Mouse (Mus musculus) thymus, postnatal 10 days (tissue): Measurements from ENCODE around the gene Wscd2.

ENCODE experiments used
- DNase-seq, 2 experiments: peaks; one replicate each; pipeline ENCODE4 v3.0.0; 2021; ENCODE audit warnings: low spot score in 2 of 2

The Wscd2 gene

GRCm38 (mm10) chr5:113490033-113490432 lies at the start of gene Wscd2:
Gene Wscd2, plus strand, starts transcription at chr5:113490333.
- no peak for DNase-seq

DNA sequence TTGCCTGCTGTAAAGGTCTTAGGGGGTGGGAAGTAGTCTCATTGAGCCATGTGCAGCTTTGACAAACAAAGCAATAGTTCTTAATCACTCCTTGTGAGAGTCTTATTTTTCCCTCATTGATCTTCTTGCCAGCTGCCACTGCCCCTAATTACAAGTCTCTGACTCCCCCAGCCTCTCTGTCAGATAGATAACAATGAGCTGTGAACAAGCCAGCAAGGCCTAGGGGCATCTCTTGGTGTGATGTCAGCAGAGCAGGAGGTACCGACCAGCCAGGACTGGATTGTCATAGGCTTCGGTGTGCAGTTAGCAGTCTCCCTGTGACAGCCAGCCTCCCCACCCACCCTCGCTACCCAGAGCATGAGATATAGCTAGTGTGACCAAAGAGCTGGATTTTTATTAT lies 48.0 kb upstream of the Wscd2 start:
- DNase-seq: no peak

GRCm38 (mm10) chr5:113448023-113448734 lies 42.0 kb upstream of the Wscd2 start:
- DNase-seq: no peak

- DNase-seq: no peak
Observed at GRCm38 (mm10) chr5:113449336-113449735, 40.8 kb upstream of the Wscd2 start.

- no peak for DNase-seq
Observed at GRCm38 (mm10) chr5:113452691-113453090, 37.4 kb upstream of the Wscd2 start.

DNA sequence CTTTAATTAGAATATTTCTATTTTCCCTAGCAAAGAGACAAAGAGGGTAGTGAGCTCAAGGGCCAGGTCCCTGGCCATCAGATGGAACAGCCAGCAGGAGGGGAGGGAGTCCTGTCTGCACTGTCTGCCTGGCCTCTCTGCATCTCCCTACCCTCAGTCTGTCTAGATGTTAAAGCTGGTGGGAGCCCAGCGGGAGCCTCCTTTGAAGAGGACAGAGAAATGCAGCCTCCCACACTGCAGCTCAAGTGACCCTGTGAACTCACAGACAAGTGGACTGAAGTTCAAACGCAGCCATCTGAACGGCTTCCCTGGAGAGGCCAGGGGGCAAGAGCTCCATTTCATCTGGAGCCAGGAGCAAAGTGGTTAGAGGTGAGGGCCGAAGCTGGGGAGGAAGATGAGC lies 36.8 kb upstream of the Wscd2 start:
- DNase-seq: no peak

GRCm38 (mm10) chr5:113456020-113456419 lies 34.1 kb upstream of the Wscd2 start:
- DNase-seq: no peak

DNA sequence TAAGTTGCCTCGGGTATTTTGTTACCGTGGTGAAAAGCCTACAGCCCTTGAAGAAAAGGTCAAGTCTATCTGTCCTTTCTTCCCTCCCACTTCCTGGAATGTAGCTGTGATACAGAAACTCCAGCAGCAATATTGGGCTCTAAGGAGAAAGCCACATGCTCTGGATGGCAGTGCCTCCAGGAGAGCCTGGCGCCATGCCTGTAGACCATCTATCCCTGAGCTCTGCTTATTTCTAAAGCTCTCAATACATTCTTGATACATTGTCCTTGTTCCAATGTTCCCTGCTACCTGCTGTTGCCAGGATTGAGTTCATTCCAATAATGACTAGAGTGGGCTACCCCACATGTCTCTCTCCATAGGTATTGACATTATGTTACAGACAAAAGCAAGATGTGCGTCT lies 33.4 kb upstream of the Wscd2 start:
- no peak for DNase-seq

DNA sequence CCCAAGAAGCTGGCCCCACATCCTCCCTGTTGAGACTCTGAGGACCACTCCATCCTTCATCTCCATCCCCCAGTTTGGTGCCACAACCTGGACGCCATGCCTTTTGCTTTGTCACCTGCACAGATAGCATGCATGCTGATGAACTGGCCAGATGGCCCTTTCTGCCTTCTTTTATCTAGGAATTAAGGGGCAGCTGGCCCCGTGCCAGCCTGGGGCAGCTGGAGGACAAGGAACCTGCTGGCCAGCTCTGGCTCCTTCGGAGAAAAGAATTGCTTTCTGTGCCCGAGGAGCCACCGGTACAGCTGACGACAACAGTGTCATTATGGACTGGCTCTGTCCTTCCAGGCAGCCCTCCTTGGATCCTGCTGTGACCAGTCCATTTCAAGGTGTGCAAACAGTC lies 32.9 kb upstream of the Wscd2 start:
- no peak for DNase-seq

DNA sequence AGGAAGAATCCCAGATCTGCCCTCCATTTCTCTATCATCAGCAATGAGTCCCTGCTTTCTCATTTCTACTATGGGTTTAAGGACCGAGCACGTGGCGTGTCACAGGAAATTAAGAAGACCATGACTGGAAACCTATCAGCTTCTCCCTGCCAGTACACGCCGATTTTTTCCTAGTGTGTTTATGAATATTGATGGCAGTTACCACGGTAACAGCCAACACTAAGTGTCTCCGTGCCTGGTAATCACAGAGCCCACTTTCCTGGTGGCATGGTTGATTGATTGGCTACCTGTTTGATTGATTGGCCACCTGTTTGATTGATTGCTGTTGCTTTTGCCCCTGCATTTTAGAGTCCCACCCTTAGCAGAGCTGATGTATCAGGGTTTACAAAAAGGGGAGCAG lies 30.2 kb upstream of the Wscd2 start:
- DNase-seq: no peak

DNA sequence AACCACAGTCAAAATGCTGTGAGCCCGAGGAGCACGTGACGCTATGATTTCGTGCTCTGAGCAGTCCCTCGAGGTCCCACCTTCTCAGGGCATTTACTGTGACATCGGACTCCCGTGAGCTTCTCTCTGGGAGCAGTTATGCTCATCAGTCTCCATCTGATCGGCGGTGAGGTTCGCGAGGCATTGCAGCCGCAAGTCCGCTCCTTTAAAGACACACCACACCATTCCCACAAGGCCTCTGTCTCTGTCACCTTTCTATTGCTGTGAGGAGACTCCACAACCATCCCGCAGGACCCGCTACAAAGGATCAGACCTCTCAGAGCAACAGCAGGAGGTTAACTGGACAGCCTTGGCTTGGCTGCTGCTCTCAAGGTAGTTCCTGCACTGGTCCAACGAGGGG lies 28.6 kb upstream of the Wscd2 start:
- DNase-seq: no peak

GRCm38 (mm10) chr5:113461998-113462625 lies 28.0 kb upstream of the Wscd2 start:
- no peak for DNase-seq

DNA sequence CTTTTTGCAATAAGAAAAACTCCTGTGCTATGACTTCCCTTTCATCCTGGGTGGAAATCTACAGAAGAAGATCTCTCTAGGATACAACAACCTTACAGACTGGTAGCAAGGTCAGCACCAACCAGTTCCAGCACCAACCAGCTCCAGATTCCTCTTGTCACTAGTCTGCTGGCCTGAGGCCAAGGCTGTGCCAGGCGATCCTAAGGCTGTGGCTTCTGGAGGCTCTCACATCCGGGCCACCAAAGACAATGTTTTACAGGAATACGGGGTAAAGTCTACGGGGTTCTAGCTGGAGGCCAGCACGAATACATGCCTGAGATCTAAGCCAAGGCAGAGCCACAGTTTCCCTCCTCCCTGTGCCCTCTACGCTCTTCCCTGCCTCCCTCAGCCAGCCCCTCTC lies 25.4 kb upstream of the Wscd2 start:
- no peak for DNase-seq

DNA sequence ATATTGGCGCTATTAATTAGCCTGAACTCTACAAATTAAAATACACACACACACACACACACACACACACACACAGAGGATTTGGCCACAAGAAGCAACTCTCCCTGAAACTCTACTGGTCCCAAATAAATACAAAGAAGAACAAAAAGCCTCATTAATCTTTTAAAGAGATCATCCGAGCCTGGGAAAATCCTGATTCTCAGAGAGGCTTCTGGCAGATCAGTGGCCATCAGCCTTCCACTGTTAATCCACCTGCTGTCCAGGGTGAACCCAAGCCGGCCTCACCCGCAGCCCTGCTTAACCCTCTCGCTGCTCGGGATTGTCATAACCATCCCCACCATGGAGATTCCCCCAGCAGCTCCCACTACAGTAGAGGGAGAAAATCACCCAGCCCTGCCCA lies 23.6 kb upstream of the Wscd2 start:
- no peak for DNase-seq

GRCm38 (mm10) chr5:113467072-113467471 lies 23.1 kb upstream of the Wscd2 start:
- no peak for DNase-seq

GRCm38 (mm10) chr5:113467765-113468164 lies 22.4 kb upstream of the Wscd2 start:
- DNase-seq: no peak

- no peak for DNase-seq
Observed at GRCm38 (mm10) chr5:113468625-113469024, 21.5 kb upstream of the Wscd2 start.

DNA sequence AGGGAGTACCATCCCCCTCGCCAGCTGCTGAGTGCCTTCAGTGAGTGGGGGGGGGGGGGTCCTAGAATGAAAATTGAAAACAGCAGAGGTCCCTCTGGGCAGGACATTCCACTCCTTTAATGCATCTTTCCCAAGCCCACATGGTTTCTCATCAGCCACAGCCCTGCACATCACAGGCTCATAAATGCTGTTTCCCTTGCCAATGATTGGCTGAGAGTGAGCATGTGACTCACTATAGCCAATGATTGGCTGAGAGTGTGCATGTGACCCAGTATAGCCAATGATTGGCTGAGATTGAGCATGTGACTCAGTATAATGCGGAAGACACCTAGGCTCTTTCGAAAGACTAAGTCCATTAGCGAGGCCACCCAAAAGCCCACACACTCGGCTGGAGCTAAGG lies 20.9 kb upstream of the Wscd2 start:
- DNase-seq: no peak

- no peak for DNase-seq
Observed at GRCm38 (mm10) chr5:113469826-113470225, 20.3 kb upstream of the Wscd2 start.

- DNase-seq: peak; percentile 17 to 67
Observed at GRCm38 (mm10) chr5:113471417-113471816, 18.7 kb upstream of the Wscd2 start.

DNA sequence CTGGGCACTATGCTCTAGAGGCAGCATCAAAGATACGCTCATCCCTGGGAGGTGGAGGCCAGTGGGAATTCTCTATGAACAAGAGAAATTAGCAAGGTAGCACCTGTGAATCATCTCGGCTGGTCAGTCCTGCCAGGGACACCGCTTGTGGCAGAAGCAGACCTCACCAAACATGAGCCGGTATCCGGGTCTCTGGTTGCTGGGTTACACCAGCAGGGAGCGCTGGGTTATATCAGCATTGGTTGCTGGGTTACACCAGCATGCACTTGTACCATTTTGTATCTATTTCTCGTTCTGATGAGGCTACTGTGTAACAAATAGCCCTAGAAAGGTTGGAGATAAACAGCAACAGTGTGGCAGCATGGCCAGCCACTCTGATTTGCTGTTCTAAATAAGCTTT lies 17.8 kb upstream of the Wscd2 start:
- no peak for DNase-seq

- no peak for DNase-seq
Observed at GRCm38 (mm10) chr5:113476816-113477215, 13.3 kb upstream of the Wscd2 start.

DNA sequence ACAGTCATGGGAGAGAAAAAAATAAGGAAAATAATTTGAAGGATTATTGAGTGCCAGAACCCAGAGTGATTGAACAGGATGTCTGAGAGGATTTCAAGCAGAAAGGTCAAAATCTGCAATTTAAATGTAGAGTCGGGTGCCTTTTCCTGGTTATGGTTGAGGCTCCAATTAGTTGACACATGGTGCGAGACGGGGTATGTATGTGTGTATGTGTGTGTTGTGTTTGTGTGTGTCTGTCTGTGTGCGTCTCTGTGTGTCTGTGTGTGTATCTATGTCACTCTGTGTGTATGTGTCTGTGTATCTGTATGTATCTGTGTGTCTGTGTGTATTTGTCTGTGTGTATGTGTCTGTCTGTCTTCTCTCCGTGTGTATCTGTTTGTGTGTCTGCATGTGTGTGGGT lies 11.1 kb upstream of the Wscd2 start:
- DNase-seq: no peak

- DNase-seq: no peak
Observed at GRCm38 (mm10) chr5:113480451-113480850, 9.7 kb upstream of the Wscd2 start.
